Mouse (Mus musculus) heart, embryonic 12.5 days (tissue): ENCODE measurements around the gene Bfsp2. TPM values are rescaled to one million over a fixed set of nuclear protein-coding genes. Genes with fewer than 3 reads are reported as not detected.
A peak's percentile ranks its signal among the peaks of the same experiment; 100 is the strongest.
"Not testable (repeated sequence)": the region's sequence is repeated elsewhere in the genome, so short reads cannot be mapped to it uniquely, and the experiment has no call there.

Experiments used
- ATAC-seq: fragments of 200-750 bp; cut with Nextera tagmentation; 2 replicates; pipeline ENCODE4 v1.8.0; 2017; ENCODE audit warnings: moderate TSS enrichment, moderate library complexity; ENCODE audit not compliant: insufficient number of reproducible peaks, low FRiP score
- H3K27ac ChIP-seq: fragments of 300-500 bp; sonication (generic); 2 replicates; pipeline ENCODE4 v1.5.1; 2016; ENCODE audit warnings: mild to moderate bottlenecking, moderate library complexity; ENCODE audit not compliant: poor library complexity, severe bottlenecking
- H3K27me3 ChIP-seq: fragments of 300-500 bp; sonication (generic); replicated peaks from 2 replicates; pipeline ENCODE4 v1.6.1; 2016; ENCODE audit warnings: mild to moderate bottlenecking, moderate library complexity
- H3K36me3 ChIP-seq: fragments of 300-500 bp; sonication (generic); 2 replicates; pipeline ENCODE4 v1.6.1; 2016; ENCODE audit warnings: mild to moderate bottlenecking, moderate library complexity
- H3K4me1 ChIP-seq: fragments of 300-500 bp; sonication (generic); replicated peaks from 2 replicates; pipeline ENCODE4 v1.6.1; 2016; ENCODE audit warnings: mild to moderate bottlenecking
- H3K4me2 ChIP-seq: fragments of 300-500 bp; sonication (generic); 2 replicates; pipeline ENCODE4 v1.6.1; 2016; ENCODE audit warnings: mild to moderate bottlenecking, moderate library complexity
- H3K4me3 ChIP-seq: fragments of 300-500 bp; sonication (generic); 2 replicates; pipeline ENCODE4 v1.5.1; 2016; ENCODE audit warnings: mild to moderate bottlenecking
- H3K9ac ChIP-seq: fragments of 300-500 bp; sonication (generic); 2 replicates; pipeline ENCODE4 v1.6.1; 2016; ENCODE audit warnings: mild to moderate bottlenecking, moderate library complexity
- H3K9me3 ChIP-seq: fragments of 300-500 bp; sonication (generic); replicated peaks from 2 replicates; pipeline ENCODE4 v1.6.1; 2016; ENCODE audit warnings: mild to moderate bottlenecking, moderate library complexity
- WGBS: fragments of 180-500 bp; shearing (Covaris S2); methylation state at CpG from one replicate; pipeline ENCODE4 v1.1.7; 2016; 5-methylcytosine and 5-hydroxymethylcytosine counted together
- polyA plus RNA-seq: library from polyadenylated mRNA; unstranded; fragments of >200 nt; fragmentation: Nextera tagmentation; extraction: Ambion mirVana; gene quantifications from 2 replicates; pipeline ENCODE4 v1.2.1, GENCODE M21; 2016

Bfsp2 gene
- polyA plus RNA-seq, 1 experiment from 2014 or later, result 0.37 TPM

DNA sequence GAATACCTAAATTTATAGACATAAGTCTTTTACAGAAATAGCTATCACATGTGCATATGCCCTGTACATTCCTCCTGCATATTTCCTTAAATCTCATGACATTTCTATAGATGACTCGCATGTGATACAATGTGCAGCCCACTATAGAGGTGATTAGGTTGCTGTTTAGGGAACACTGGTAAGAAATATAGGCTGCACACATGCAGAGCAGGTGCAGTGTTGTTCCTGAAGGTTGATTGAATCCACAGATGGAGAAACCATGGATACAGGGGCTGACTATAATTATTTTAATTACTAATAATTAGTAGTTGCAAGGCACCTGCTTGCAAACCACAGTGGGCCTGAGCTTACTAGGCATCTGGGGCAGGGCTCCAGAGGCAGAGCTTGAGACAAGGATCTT is 48.5 kb downstream of the Bfsp2 start:
- peaks cover 43% of the 10 kb centered on the region for H3K4me1 ChIP-seq
- 0 out of 2 replicates have a peak overlapping the region, but pooled peaks have one; percentile 61 for H3K27ac ChIP-seq
- H3K36me3 ChIP-seq, result no peaks in the 10 kb centered on the region
- no peak overlapping the region for H3K4me3 ChIP-seq
- no peaks in the 10 kb centered on the region for H3K9me3 ChIP-seq
- ATAC-seq, result no peak
- WGBS, result 87% methylated on average over 1 of the region's 1 CpGs
- H3K4me2 ChIP-seq, result no peak overlapping the region
- H3K9ac ChIP-seq, result no peak overlapping the region
- no peaks in the 10 kb centered on the region for H3K27me3 ChIP-seq

DNA sequence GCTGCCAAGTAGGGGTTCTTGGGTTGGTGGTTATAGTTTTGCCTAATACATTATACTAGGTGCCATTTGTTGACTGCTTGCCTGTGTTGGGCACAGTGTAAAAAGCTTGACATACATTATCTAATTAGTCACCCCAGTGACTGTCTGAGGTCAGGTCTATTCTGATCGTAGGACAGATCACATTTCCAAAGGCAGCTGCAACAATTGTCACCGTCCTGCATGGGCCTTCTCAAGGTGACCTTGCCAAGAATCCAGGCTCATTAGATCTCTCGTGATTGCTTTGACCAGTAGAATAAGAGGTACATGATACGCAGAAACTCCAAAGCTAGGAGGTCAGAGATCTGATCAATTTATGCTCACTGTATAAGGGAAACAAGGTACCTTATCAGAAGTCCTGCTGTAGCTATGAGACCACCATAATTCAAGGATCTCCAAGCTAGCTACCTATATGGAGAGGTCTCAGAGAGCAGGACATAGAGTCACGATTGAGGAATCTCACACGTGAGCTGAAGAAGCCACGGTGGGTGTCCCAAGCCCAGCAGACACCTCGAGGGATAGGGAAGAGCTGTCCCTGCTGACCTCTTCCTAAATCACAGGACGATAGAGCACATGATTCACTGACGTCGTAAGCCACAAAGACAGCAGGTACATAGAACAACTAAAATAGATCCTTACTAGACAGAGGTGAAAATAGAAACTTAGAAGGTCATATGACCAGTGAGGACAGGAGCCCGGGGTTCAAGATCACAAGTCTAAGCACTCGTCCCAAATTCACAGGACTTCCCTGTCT is 49.6 kb downstream of the Bfsp2 start:
- Histone ChIP-seq H3K9me3 (no peaks in the 10 kb centered on the region), H3K27ac (no peak overlapping the region), H3K27me3 (no peaks in the 10 kb centered on the region), H3K9ac (no peak overlapping the region), H3K4me1 (peaks cover 40% of the 10 kb centered on the region), H3K36me3 (no peaks in the 10 kb centered on the region), H3K4me3 (no peak overlapping the region), H3K4me2 (no peak overlapping the region)
- 63% methylated on average over 13 of the region's 13 CpGs for WGBS
- ATAC-seq, result no peak

DNA sequence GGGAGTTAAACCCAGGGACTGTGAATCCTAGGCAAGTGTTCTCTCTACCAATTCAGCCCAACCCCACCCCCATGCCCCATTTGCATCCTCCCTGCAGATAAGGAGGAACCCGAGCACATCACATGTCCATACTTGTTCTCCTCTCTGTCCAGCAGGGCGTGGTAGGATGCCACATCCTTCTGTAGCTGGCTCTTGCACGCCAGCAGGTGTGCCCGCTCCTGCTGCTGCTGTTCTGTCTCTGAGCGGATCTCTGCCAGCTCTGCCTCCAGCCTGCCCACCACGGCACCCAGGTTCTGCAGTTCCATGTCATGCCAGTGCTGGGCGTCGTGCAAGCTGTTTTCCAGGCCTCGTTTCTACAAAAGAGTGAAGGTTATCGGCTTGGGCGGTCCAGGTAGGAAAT is 53.8 kb downstream of the Bfsp2 start:
- Histone ChIP-seq H3K9ac (no peak overlapping the region), H3K27ac (no peak overlapping the region), H3K27me3 (no peaks in the 10 kb centered on the region), H3K4me1 (peaks cover 22% of the 10 kb centered on the region), H3K4me2 (no peak overlapping the region), H3K36me3 (no peaks in the 10 kb centered on the region), H3K4me3 (no peak overlapping the region), H3K9me3 (no peaks in the 10 kb centered on the region)
- WGBS, result 73% methylated on average over 11 of the region's 11 CpGs
- no peak for ATAC-seq

DNA sequence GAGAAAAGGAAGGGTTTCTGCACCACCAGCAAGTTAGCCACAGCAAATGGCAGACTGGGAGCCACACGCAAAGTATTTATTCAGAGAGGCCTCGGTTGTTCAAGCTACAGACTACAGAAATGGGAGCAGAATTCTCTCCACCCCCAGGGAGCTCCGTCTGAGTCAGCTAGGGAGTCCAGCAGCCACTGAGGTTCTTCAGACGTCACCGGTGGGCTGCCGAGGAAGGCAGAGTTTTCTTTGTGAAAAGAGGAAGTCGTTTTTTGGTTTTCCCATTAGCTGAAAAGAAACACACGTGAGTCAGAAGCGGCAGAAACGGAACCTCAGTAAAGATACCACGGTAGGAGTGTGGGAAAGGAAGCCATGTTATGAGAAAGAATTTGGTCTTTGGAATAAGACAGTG is 55.4 kb downstream of the Bfsp2 start:
- Histone ChIP-seq H3K27ac (no peak overlapping the region), H3K9me3 (no peaks in the 10 kb centered on the region), H3K36me3 (no peaks in the 10 kb centered on the region), H3K4me3 (no peak overlapping the region), H3K4me2 (no peak overlapping the region), H3K27me3 (no peaks in the 10 kb centered on the region), H3K9ac (no peak overlapping the region), H3K4me1 (peaks cover 11% of the 10 kb centered on the region)
- ATAC-seq, result no peak
- 59% methylated on average over 11 of the region's 11 CpGs for WGBS

DNA sequence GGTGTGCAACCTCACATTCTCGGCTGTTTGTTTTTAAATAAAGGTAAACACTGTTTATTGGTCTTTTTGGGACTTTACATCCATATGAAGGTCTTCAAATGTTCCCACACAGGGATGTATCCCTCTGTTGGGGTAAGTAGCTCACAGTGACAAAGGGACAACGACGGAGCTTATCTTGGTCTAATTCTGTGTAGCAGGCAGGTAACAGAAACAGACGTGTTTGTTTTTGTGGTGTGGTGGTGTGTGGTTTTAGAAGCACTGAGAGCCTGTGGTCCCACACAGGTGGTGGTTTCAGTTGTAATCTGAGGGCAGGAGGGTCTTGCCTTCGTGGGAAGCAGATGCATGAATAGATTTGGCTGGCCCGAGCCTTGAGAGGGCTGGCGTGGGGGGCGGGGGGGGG is 56.3 kb downstream of the Bfsp2 start:
- Histone ChIP-seq H3K4me1 (peaks cover 11% of the 10 kb centered on the region), H3K27ac (no peak overlapping the region), H3K4me2 (no peak overlapping the region), H3K27me3 (no peaks in the 10 kb centered on the region), H3K9me3 (no peaks in the 10 kb centered on the region), H3K9ac (no peak overlapping the region), H3K36me3 (no peaks in the 10 kb centered on the region), H3K4me3 (no peak overlapping the region)
- no peak for ATAC-seq
- 61% methylated on average over 8 of the region's 8 CpGs for WGBS

DNA sequence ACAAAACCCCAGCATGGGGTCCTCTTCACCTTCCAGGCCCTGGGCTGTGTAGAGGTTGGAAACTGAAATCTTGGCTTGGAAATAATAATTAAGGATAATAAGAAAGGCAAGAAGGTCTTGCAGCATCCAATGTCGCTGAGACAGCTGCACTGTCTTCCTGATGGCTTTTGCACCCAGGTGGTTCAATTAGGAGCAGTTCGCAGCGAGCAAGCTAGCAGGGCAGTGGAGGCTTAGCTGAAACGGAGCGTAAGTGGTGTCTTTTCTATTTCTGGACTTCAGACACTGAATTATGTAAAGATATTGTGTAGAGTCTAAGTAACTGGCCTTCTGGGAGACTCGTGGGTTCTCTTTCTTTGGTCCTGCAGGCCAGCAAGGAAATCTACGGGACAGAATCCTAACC is 56.8 kb downstream of the Bfsp2 start:
- H3K36me3 ChIP-seq, result no peaks in the 10 kb centered on the region
- H3K27ac ChIP-seq, result no peak overlapping the region
- WGBS, result 76% methylated on average over 7 of the region's 7 CpGs
- H3K4me3 ChIP-seq, result no peak overlapping the region
- no peak for ATAC-seq
- no peaks in the 10 kb centered on the region for H3K27me3 ChIP-seq
- H3K9ac ChIP-seq, result no peak overlapping the region
- peaks cover 11% of the 10 kb centered on the region for H3K4me1 ChIP-seq
- no peak overlapping the region for H3K4me2 ChIP-seq
- H3K9me3 ChIP-seq, result no peaks in the 10 kb centered on the region

DNA sequence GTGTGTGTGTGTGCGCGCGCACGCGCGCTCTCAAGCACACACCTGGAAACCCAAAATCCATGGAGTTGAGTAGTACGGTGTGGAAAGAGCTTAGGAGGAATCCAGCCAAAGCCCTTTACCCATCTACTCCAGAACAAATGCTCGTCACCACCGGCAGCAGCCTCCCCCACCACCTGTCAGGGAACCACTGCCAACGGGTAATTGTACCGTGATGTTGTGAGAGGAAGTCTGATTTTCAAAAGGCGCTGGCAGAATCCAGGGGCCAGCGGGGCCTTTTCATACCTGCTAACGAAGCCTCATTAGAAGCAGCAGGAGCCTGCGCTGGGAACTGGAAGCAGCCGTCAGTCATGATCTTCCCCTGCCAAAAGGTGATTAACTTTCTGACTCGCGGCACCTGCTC is 57.4 kb downstream of the Bfsp2 start:
- Histone ChIP-seq H3K9ac (no peak overlapping the region), H3K9me3 (no peaks in the 10 kb centered on the region), H3K27me3 (no peaks in the 10 kb centered on the region), H3K27ac (no peak overlapping the region), H3K4me3 (no peak overlapping the region), H3K4me2 (no peak overlapping the region), H3K4me1 (peaks cover 11% of the 10 kb centered on the region), H3K36me3 (no peaks in the 10 kb centered on the region)
- 53% methylated on average over 18 of the region's 18 CpGs for WGBS
- no peak for ATAC-seq

DNA sequence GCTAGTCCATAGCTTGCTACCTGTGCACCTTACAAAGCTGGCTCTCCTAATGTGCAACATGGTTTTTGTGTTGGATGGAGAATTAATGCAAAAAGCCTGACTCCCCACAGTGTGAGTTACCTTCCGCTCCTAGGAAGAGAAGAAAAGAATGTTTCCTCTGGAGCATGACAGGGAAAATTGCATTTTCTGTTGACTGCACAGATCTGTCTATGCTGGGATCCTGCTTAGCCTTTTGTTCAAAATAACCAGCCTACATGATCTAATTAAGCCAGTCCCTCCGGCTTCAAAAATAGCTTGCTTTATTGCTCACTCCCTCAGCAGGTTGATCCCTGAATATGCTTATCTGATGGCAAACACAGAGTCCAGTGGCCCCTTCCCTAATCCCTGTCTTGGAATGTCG is 59.4 kb downstream of the Bfsp2 start:
- 57% methylated on average over 3 of the region's 3 CpGs for WGBS
- Histone ChIP-seq H3K36me3 (no peaks in the 10 kb centered on the region), H3K4me3 (no peak overlapping the region), H3K4me2 (no peak overlapping the region), H3K9ac (no peak overlapping the region), H3K4me1 (peaks cover 11% of the 10 kb centered on the region; the same call in 1 of the 2 replicates), H3K27ac (no peak overlapping the region), H3K27me3 (no peaks in the 10 kb centered on the region), H3K9me3 (no peaks in the 10 kb centered on the region)
- no peak for ATAC-seq

DNA sequence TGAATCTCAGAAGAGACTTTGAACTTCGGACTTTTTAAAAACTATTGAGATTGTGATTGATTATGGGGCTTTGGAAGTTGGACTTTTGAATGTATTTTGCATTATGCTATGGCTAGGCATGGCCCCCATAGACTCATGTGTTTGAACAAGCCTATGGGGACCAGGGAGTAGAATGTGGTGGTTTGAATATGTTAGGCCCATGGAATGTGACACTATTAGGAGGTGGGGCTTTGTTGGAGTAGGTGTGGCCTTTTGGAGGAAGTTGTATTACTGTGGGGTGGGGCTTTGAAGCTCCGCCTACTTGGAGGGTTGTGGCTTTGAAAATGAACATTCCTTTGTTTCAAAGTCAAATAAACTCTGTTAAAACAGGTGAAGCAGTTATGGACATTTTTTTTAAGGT is 61.4 kb downstream of the Bfsp2 start:
- no peaks in the 10 kb centered on the region for H3K9me3 ChIP-seq
- H3K27me3 ChIP-seq, result no peaks in the 10 kb centered on the region
- H3K27ac ChIP-seq, result no peak overlapping the region
- no peak overlapping the region for H3K4me2 ChIP-seq
- no peaks in the 10 kb centered on the region for H3K36me3 ChIP-seq
- H3K4me1 ChIP-seq, result peaks cover 8% of the 10 kb centered on the region; the same call in 1 of the 2 replicates
- H3K4me3 ChIP-seq, result no peak overlapping the region
- no peak overlapping the region for H3K9ac ChIP-seq
- no peak for ATAC-seq
- 77% methylated on average over 2 of the region's 2 CpGs for WGBS

DNA sequence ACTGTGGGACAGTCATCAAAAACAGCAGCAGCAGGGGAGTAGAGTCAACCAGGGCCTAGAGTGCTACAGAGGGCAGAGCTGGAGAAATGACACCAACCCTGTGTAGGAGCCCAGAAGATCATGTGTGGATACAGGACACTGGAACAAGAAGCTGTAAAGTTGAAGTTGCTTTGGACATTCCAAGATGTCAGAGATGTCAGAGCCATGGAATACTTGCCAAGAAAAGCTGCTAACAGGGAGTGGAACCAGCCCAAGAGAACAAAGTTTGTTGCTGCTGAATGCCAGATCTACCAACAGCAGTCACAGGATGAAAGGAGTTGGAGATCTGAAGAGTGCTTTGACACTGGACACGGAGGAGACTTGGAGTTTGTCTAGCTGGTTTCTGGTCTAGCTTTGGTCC is 62.0 kb downstream of the Bfsp2 start:
- 65% methylated on average over 1 of the region's 1 CpGs for WGBS
- not testable (repeated sequence) for ATAC-seq, H3K27ac ChIP-seq, H3K27me3 ChIP-seq, H3K4me3 ChIP-seq, H3K9me3 ChIP-seq, H3K4me2 ChIP-seq, H3K9ac ChIP-seq, H3K36me3 ChIP-seq, H3K4me1 ChIP-seq

DNA sequence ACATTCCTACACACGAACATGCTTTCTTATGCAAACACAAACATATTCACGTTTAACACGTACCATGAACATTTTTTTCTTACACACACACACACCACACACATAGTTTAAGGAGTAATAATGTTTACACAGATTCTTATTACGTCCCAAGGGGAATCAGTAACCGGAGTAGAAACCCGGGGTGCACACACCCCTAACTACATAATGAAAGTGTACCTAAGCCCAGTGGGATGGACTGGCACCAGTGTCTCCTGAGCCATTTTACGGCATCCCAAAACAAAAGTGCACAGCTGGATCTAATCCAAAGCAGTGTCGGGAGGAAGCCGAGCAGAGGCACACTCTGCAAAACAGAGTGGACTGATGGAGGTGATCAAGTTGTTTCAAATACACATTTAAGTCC is 66.8 kb downstream of the Bfsp2 start:
- ATAC-seq, result no peak
- H3K27me3 ChIP-seq, result no peaks in the 10 kb centered on the region
- H3K36me3 ChIP-seq, result no peaks in the 10 kb centered on the region
- H3K9me3 ChIP-seq, result no peaks in the 10 kb centered on the region
- no peak overlapping the region for H3K9ac ChIP-seq
- no peak overlapping the region for H3K4me3 ChIP-seq
- H3K4me2 ChIP-seq, result no peak overlapping the region
- H3K4me1 ChIP-seq, result no peaks in the 10 kb centered on the region
- no peak overlapping the region for H3K27ac ChIP-seq
- WGBS, result 69% methylated on average over 9 of the region's 9 CpGs

DNA sequence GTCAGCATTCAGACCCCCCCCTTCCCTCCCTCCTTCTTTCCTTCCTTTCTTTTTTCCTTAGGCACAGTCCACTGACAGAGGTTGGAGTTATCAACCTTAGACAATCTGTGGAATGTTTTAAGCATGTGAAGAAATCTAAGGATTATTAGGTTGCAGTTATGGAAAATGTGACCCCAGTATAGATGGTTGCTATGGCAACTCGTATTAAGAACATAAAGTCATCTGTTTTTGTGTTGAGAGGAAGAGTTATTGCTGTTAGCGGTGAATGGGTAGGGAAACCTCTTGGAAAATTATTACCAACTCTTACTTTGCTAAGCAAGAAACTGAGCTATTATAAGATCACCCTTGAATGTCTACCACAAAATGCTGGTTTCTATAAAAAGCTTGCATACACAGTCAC is 71.1 kb downstream of the Bfsp2 start:
- H3K4me2 ChIP-seq, result no peak overlapping the region
- H3K9ac ChIP-seq, result no peak overlapping the region
- H3K27ac ChIP-seq, result no peak overlapping the region
- H3K4me1 ChIP-seq, result no peaks in the 10 kb centered on the region
- H3K36me3 ChIP-seq, result no peaks in the 10 kb centered on the region
- H3K4me3 ChIP-seq, result no peak overlapping the region
- H3K9me3 ChIP-seq, result no peaks in the 10 kb centered on the region
- no peak for ATAC-seq
- WGBS, result 68% methylated on average over 2 of the region's 2 CpGs
- H3K27me3 ChIP-seq, result no peaks in the 10 kb centered on the region
